Mouse (Mus musculus): Measurements from ENCODE around the gene Figla.

Figla gene

DNA sequence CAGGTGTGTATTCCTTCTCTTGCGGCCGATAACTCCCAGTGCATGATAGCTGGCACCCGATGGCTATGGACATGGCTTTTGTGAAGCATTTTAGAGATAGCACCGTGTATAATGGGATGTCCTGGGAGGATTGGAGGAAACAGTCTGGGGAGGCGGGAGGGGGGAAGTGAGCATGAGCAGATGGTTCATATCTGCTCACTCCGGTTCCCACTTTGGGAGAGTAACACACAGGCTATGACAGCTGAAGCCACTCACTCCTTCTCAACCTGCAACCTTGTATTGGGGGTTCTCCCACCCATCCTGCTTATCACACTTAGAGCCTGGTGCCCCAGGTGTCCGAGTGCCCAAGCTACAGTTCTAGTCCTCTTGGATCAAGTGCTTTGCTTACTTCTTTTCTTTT, 54.3 kb downstream of the Figla start:
- DNase-seq: no peak

All from lung, adult 18-20 months (tissue).